Mouse (Mus musculus) v-Abl transformed pro-B cells (cell line): ENCODE results near the gene Men1.

Source experiments
- in situ Hi-C, 2 experiments: fragments of 400-800 bp; cut with MboI; formaldehyde crosslinking; loops; one replicate each; pipeline ENCODE4 v1.15.1; 2025; ENCODE audit not compliant: unreplicated experiment in 2 of 2

Gene Men1

DNA sequence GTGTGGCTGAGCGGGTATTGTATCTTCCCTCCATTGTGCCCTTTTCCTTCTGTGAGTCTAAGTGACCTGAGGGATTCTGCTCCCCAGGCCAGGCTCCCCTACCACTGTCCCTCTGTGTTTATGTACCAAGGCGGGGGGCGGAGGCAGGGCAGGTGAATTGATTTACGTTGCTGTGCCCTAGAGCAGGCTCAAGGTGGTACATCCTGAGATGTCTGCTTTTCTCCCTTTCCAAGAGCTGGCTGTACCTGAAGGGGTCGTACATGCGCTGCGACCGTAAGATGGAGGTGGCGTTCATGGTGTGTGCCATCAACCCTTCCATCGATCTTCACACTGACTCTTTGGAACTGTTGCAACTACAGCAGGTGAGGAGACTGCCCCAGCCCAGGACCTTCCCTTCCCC lies 2.1 kb downstream of the Men1 start:
- in situ Hi-C loops, result loop anchor here in 1 of 2 experiments (10.0 kb wide), 1 partner anchor 292 kb away; the partner anchor contains the start of gene Syvn1

DNA sequence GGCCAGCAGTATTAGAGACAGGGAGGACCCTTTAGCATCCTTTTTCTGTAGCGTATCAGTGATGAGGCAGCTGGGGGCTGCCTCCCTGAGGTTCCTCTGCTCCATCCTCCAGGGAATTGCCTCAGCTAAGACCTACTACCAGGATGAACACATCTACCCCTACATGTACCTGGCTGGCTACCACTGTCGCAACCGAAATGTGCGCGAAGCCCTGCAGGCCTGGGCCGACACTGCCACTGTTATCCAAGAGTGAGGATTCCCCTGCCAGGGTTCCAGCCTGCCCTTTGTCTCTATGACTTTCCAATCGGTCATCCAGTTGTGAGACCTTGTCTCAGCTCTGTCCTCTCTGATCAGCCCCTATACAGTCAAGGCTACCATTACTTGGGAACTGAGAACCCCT lies 3.4 kb downstream of the Men1 start:
- in situ Hi-C loops, result loop anchor here in 1 of 2 experiments (10.0 kb wide), 1 partner anchor 293 kb away; the partner anchor contains the start of gene Syvn1

DNA sequence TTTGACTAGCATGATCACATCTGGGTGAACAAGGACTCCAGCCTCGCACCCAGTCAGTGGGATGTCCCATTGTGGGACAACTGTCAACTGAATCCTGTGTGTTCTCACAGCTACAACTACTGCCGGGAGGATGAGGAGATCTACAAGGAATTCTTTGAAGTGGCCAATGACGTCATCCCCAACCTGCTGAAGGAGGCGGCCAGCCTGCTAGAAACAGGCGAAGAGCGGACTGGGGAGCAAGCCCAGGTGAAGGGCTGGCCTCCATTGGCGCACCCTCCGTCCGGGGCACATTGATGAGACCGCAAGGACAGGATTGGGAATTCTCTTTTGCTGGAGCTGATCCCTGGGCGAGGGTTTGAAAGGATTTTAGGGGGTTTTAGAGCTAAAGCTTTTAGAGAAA lies 3.9 kb downstream of the Men1 start:
- in situ Hi-C loops, result loop anchor here in 1 of 2 experiments (10.0 kb wide), 1 partner anchor 294 kb away; the partner anchor contains the start of gene Syvn1

GRCm38 (mm10) chr19:6339191-6339590 lies 4.4 kb downstream of the Men1 start:
- in situ Hi-C loops, result loop anchor here in 1 of 2 experiments (10.0 kb wide), 1 partner anchor 294 kb away; the partner anchor contains the start of gene Syvn1

- in situ Hi-C loops, result loop anchor here in 1 of 2 experiments (10.0 kb wide), 1 partner anchor 295 kb away; the partner anchor contains the start of gene Syvn1
Measured at GRCm38 (mm10) chr19:6339890-6340504, 5.2 kb downstream of the Men1 start.

GRCm38 (mm10) chr19:6340524-6341452 lies 6.0 kb downstream of the Men1 start, which contains the start of gene Map4k2:
Map4k2 (plus strand) TSS chr19:6341135.
- in situ Hi-C loops, result no loop called here

GRCm38 (mm10) chr19:6341453-6342077 lies 6.8 kb downstream of the Men1 start:
- in situ Hi-C loops, result no loop called here

DNA sequence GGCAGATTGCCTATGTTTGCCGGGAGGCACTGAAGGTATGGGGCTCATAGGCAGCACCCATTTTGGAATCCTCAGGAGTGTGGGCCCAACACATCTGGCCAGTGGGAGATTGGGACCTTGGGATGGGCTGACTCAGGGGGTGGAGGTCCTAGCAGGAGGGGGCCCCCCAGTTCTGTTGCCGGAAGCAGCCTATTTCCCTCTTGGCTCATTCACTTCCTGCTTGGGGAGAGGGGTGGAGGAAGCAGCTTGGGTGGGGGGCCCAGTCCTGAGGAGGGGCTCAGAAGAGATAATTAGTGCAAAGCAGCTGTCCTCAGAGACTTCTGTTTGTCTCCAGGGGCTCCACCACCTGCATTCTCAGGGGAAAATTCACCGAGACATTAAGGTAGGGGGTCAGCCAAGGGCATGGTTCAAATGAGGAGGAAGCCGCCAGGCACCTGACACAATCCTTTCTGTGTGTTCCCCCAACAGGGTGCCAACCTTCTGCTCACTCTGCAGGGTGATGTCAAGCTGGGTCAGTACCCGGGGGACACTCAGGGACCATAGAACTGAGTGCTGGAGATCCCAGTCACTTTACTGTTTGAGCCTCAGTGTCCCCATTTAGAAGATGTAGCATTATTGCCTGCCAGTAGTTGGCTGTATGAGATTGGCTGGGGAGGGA lies 7.6 kb downstream of the Men1 start:
- in situ Hi-C loops, result no loop called here

DNA sequence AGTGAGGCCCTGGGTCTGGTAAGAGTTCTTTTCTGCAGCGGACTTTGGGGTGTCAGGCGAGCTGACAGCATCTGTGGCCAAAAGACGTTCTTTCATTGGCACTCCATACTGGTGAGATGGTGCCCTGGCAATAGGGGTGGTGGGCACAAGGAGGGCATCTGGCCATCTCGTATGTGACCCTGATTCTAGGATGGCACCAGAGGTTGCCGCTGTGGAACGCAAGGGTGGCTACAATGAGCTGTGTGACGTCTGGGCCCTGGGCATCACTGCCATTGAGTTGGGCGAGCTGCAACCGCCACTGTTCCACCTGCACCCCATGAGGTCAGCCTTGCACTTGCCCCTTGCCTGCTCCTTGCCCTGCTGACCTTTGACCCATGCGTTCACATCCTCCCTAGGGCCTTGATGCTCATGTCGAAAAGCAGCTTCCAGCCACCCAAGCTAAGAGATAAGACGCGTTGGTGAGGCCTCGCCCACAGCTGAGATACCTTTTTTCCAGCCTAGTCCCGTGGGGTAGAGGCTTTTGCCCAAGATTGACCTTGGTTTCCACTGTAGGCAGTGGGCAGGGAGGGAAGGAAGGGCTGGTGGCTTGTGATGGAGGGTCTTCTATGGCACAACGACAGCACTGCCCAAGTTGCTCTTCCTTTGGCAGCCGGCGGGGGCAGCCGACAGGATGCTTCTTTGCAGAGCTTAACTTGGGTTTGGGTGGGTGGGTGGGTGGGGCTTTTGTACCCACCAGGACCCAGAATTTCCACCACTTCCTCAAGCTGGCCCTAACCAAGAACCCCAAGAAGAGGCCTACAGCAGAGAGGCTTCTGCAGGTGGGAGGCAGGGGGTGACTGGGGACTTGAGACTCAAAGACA lies 8.5 kb downstream of the Men1 start:
- in situ Hi-C loops, result no loop called here

DNA sequence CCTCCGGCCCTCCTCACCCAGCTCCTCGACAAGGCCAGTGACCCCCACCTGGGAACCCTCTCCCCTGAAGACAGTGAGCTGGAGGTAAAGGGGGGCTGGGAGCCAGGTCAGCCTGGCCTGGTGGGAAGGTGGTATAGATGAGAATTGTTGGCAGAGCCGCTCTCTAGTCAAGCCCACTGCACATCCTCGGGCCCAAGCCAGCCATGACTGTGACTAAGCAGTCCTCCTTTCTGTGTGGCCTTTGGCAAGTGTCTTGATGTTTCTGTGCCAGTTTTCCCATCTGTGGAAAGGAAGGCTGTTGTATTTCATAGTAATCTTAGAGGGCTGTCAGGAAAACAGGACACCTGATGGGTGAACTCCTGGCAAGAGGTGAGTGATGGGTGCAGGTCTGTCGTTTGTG lies 9.2 kb downstream of the Men1 start:
- in situ Hi-C loops, result no loop called here

GRCm38 (mm10) chr19:6346023-6346422 lies 11.2 kb downstream of the Men1 start:
- in situ Hi-C loops, result no loop called here

DNA sequence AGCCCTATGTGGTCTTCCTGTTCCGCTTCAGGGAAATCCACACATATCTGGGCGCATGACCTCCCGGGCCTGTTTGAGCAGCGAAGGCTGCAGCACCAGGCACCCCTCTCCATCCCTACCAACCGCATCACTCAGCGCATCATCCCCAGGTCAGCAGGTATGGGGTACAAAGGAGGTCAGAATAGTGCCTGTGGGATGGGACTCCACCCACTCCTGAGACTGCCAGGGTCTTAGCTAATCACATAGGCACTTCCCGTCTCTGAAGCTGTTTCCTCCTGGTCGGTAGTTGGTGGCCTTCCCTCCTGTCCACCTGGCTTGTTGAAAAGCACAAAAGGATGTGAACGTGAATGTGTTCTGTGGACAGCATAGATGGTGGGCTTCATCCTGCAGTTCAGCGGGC lies 11.9 kb downstream of the Men1 start:
- in situ Hi-C loops, result no loop called here

- in situ Hi-C loops, result no loop called here
Measured at GRCm38 (mm10) chr19:6347615-6348014, 12.8 kb downstream of the Men1 start.

GRCm38 (mm10) chr19:6348717-6349116 lies 13.9 kb downstream of the Men1 start:
- in situ Hi-C loops, result no loop called here

GRCm38 (mm10) chr19:6349215-6349983 lies 14.6 kb downstream of the Men1 start:
- in situ Hi-C loops, result no loop called here

DNA sequence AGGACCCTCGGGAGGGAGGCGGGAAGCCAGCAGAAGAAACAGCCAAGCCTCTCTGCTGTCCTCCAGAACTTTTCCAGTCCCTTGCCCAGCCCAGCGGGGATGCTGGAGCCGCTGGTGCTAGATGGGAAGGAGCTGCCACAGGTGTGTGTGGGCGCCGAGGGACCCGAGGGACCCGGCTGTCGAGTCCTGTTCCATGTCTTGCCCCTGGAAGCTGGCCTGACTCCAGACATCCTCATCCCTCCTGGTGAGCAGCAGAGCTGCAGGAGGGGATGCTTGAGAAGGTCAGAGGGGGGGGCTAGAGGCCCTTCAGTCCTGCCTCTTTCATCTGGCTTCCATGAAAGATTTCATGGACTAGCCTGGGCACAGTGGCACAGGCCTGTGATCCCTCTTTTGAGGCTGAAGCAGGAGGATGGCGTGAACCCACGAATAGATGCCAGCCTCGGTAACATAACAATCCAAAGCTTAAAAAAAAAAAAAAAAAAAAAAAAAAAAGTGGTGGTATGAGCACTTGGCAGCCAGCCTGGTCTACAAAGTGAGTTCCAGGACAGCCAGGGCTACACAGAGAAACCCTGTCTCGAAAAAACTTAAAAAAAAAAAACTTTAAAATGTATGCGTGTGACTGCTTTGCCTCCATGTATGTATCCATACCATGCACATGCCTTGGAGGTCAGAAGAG lies 16.8 kb downstream of the Men1 start:
- in situ Hi-C loops, result no loop called here

DNA sequence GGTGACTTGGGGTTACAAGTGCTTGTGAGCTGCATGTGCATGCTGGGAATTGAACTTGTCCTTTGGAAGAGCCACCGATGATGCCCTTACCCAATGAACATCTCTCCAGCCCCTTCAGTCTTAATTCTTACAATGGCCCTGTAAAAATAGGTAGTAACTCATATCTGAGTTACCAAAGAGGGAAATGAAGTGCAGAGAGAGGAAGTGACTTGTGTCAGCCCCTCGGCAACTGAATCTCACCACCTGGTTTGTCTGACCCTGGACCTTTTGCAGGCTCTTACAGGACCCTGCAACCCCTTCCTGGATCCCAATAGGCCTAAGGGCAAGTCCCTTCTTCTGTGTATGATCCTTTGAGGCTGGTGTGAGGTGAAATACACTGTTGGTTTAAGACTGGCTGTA lies 17.3 kb downstream of the Men1 start:
- in situ Hi-C loops, result no loop called here

- in situ Hi-C loops, result no loop called here
Measured at GRCm38 (mm10) chr19:6354030-6354429, 19.3 kb downstream of the Men1 start.
